Comparison of ENCODE assay signal across 7 mouse cellular contexts in the genomic region with DNA sequence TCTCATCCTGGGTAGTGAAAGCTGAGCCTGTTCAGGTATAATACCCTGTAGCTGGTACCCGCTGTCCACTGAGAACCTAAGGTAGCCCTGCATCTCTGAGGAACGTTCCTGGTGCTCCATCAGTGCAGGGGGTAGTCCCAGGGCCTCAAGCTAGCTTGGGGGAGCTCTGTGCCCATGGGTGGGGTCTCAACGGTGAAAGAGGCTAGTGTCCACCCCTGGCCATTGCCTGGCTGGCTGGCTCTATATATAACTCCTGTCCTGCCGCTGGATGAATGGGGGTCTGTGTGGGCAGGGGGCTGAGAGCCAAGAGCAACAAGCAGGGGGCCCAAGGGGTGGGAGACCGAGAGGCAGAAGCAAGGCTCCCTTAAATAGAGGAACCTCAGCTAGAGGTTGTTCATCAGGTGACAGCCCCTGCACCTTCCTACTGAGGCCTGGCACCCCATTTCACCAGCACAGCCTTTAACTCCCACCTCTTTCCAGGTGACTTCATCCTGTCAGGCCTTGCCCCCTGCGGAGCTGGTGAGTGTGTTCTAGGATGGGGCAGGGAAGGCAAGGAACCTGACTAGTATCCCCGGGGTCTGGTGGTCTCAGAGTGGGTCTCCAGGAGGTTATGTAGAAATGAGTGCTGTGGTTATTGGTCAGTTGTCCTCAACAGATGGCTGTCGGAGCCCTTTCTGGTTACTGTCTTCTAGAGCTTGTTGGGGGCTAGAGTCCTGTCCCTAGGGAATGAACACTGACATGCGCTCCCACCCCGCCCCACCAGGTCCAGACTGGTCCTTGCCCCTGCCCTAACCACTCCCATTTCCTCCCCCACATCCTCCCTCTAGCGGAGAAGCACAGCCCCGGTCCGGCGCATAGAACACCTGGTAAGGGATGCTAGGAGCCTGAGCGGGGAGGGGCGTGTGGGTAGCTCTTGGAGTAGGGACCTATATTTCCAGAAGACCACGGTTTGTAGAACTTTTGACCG. TPM values are rescaled to one million over a fixed set of nuclear protein-coding genes. Genes with fewer than 3 reads are reported as not detected.
DNase-seq lines count a peak whose midpoint lies in the region; ATAC-seq and TF ChIP-seq lines count a peak whose summit lies in the region.

No protein-coding gene starts in this region.

- H3K27ac ChIP-seq in embryonic facial prominence, embryonic 12.5 days: peak overlapping the region; percentile 51
- no peak overlapping the region; the same call in 1 of the 2 replicates for H3K27ac ChIP-seq in hindbrain, postnatal 0 days
- no peak overlapping the region for H3K27ac ChIP-seq in liver, embryonic 15.5 days (replicated peaks)

- peaks cover 38% of the 10 kb centered on the region for H3K36me3 ChIP-seq in embryonic facial prominence, embryonic 12.5 days
- no peaks in the 10 kb centered on the region for H3K36me3 ChIP-seq in hindbrain, postnatal 0 days (ENCODE audit: insufficient read depth, low read length)
- no peaks in the 10 kb centered on the region; the same call in 1 of the 2 replicates for H3K36me3 ChIP-seq in liver, embryonic 15.5 days (replicated peaks)

- ATAC-seq in embryonic facial prominence, embryonic 12.5 days (ENCODE audit: insufficient number of reproducible peaks, insufficient read depth, low FRiP score, low TSS enrichment): no peak
- ATAC-seq in hindbrain, postnatal 0 days: no peak
- ATAC-seq in liver, embryonic 15.5 days (ENCODE audit: insufficient read depth): no peak

- H3K27me3 ChIP-seq in embryonic facial prominence, embryonic 12.5 days: peaks cover 15% of the 10 kb centered on the region; the same call in 1 of the 2 replicates
- no peaks in the 10 kb centered on the region for H3K27me3 ChIP-seq in hindbrain, postnatal 0 days (ENCODE audit: insufficient read depth, low read length)
- peaks cover 69% of the 10 kb centered on the region for H3K27me3 ChIP-seq in liver, embryonic 15.5 days

- no peaks in the 10 kb centered on the region for H3K9me3 ChIP-seq in embryonic facial prominence, embryonic 12.5 days
- H3K9me3 ChIP-seq in hindbrain, postnatal 0 days (ENCODE audit: low read length): no peaks in the 10 kb centered on the region
- H3K9me3 ChIP-seq in liver, embryonic 15.5 days (replicated peaks): no peaks in the 10 kb centered on the region

- peaks cover 62% of the 10 kb centered on the region for H3K4me1 ChIP-seq in embryonic facial prominence, embryonic 12.5 days
- H3K4me1 ChIP-seq in hindbrain, postnatal 0 days (ENCODE audit: insufficient read depth, low read length): peaks cover 30% of the 10 kb centered on the region
- peaks cover 53% of the 10 kb centered on the region for H3K4me1 ChIP-seq in liver, embryonic 15.5 days (replicated peaks)

- peak; percentile 37; the same call in 1 of the 2 replicates for TF ChIP-seq CTCF in hindbrain, postnatal 0 days (IDR thresholded peaks at IDR 0.05; ENCODE audit: low read depth)

- no peak overlapping the region for H3K4me3 ChIP-seq in embryonic facial prominence, embryonic 12.5 days
- H3K4me3 ChIP-seq in hindbrain, postnatal 0 days (ENCODE audit: low read length): peak overlapping the region; percentile 35
- H3K4me3 ChIP-seq in liver, embryonic 15.5 days (replicated peaks): peak overlapping the region; percentile 40; the same call in 1 of the 2 replicates

- 28% methylated on average over 18 of the region's 18 CpGs for WGBS in embryonic facial prominence, embryonic 12.5 days
- 28% methylated on average over 18 of the region's 18 CpGs for WGBS in hindbrain, postnatal 0 days
- 22% methylated on average over 18 of the region's 18 CpGs for WGBS in liver, embryonic 15.5 days (ENCODE audit: insufficient replicate concordance)

- DNase-seq in 416B (ENCODE audit: low read depth) (peak; percentile 45), A20 (ENCODE audit: low read depth, low spot score) (peak; percentile 62)
- no peak for DNase-seq in hindbrain, postnatal 0 days (ENCODE audit: low spot score)
- DNase-seq in thymus, postnatal 14 days: peak; percentile 72
- DNase-seq in frontal cortex, postnatal 36 days (ENCODE audit: low spot score in 2 of 2): no peak

- no peak overlapping the region; the same call in 1 of the 2 replicates for H3K9ac ChIP-seq in embryonic facial prominence, embryonic 12.5 days
- H3K9ac ChIP-seq in hindbrain, postnatal 0 days (replicated peaks; ENCODE audit: low read length): no peak overlapping the region
- no peak overlapping the region for H3K9ac ChIP-seq in liver, embryonic 15.5 days

- H3K4me2 ChIP-seq in embryonic facial prominence, embryonic 12.5 days (replicated peaks): peak overlapping the region; percentile 48
- H3K4me2 ChIP-seq in hindbrain, postnatal 0 days (ENCODE audit: low read depth, low read length): peak overlapping the region; percentile 64
- H3K4me2 ChIP-seq in liver, embryonic 15.5 days: peak overlapping the region; percentile 62

RNA-seq across cellular contexts. Expression of a gene that starts 5.8 kb away (rescaled TPM):
- polyA plus RNA-seq in embryonic facial prominence, embryonic 12.5 days (2016; fragmentation: Nextera tagmentation; extraction: Ambion mirVana): 29.6 and 34.0 TPM in 2 replicates
- 9.2 TPM in 2 replicates for total RNA-seq in hindbrain, postnatal 0 days (2014; rRNA removed)
- polyA plus RNA-seq in hindbrain, postnatal 0 days (2015; fragmentation: Nextera tagmentation; extraction: Ambion mirVana): 5.5 and 6.2 TPM in 2 replicates
- polyA plus RNA-seq in liver, embryonic 15.5 days (2015; fragmentation: Nextera tagmentation; extraction: Ambion mirVana): 4.7 and 5.4 TPM in 2 replicates

RNA-seq across cellular contexts. Expression of a gene that starts 30.0 kb away (rescaled TPM):
- 15.6 and 15.7 TPM in 2 replicates for polyA plus RNA-seq in embryonic facial prominence, embryonic 12.5 days (2016; fragmentation: Nextera tagmentation; extraction: Ambion mirVana)
- 113 and 118 TPM in 2 replicates for total RNA-seq in hindbrain, postnatal 0 days (2014; rRNA removed)
- 98.6 and 110 TPM in 2 replicates for polyA plus RNA-seq in hindbrain, postnatal 0 days (2015; fragmentation: Nextera tagmentation; extraction: Ambion mirVana)
- 12.9 and 14.6 TPM in 2 replicates for polyA plus RNA-seq in liver, embryonic 15.5 days (2015; fragmentation: Nextera tagmentation; extraction: Ambion mirVana)

RNA-seq across cellular contexts. Expression of a gene that starts 32.5 kb away (rescaled TPM):
- polyA plus RNA-seq in embryonic facial prominence, embryonic 12.5 days (2016; fragmentation: Nextera tagmentation; extraction: Ambion mirVana): 113 and 120 TPM in 2 replicates
- 114 and 121 TPM in 2 replicates for total RNA-seq in hindbrain, postnatal 0 days (2014; rRNA removed)
- polyA plus RNA-seq in hindbrain, postnatal 0 days (2015; fragmentation: Nextera tagmentation; extraction: Ambion mirVana): 63.4 and 65.1 TPM in 2 replicates
- 43.5 and 48.3 TPM in 2 replicates for polyA plus RNA-seq in liver, embryonic 15.5 days (2015; fragmentation: Nextera tagmentation; extraction: Ambion mirVana)

RNA-seq across cellular contexts. Expression of a gene that starts 38.1 kb away (rescaled TPM):
- 0.92 and 1.2 TPM in 2 replicates for polyA plus RNA-seq in embryonic facial prominence, embryonic 12.5 days (2016; fragmentation: Nextera tagmentation; extraction: Ambion mirVana)
- total RNA-seq in hindbrain, postnatal 0 days (2014; rRNA removed): 5.6 and 12.8 TPM in 2 replicates
- 9.7 and 11.5 TPM in 2 replicates for polyA plus RNA-seq in hindbrain, postnatal 0 days (2015; fragmentation: Nextera tagmentation; extraction: Ambion mirVana)
- 1.8 and 1.9 TPM in 2 replicates for polyA plus RNA-seq in liver, embryonic 15.5 days (2015; fragmentation: Nextera tagmentation; extraction: Ambion mirVana)

RNA-seq across cellular contexts. Expression of a gene that starts 44.3 kb away (rescaled TPM):
- polyA plus RNA-seq in embryonic facial prominence, embryonic 12.5 days (2016; fragmentation: Nextera tagmentation; extraction: Ambion mirVana): 0.13 and 0.17 TPM in 2 replicates
- 0.16 TPM in 1 of 2 replicates, not detected in the other for total RNA-seq in hindbrain, postnatal 0 days (2014; rRNA removed)
- 0.09 TPM in 1 of 2 replicates, not detected in the other for polyA plus RNA-seq in hindbrain, postnatal 0 days (2015; fragmentation: Nextera tagmentation; extraction: Ambion mirVana)
- 33.1 and 34.7 TPM in 2 replicates for polyA plus RNA-seq in liver, embryonic 15.5 days (2015; fragmentation: Nextera tagmentation; extraction: Ambion mirVana)

Comparison
In these comparisons a context has a peak if more than half of its experiments do, and no peak if none do; other contexts are left out.
1. DNase-seq: peak in 416B (single experiment), A20 (single experiment) and thymus, postnatal 14 days (single experiment); none in hindbrain, postnatal 0 days (single experiment) and frontal cortex, postnatal 36 days (0 of 2).
2. Peak in every context shown above with its lines, with median percentiles within 50 percentile points of each other: H3K4me2 ChIP-seq.